In the genomic region with DNA sequence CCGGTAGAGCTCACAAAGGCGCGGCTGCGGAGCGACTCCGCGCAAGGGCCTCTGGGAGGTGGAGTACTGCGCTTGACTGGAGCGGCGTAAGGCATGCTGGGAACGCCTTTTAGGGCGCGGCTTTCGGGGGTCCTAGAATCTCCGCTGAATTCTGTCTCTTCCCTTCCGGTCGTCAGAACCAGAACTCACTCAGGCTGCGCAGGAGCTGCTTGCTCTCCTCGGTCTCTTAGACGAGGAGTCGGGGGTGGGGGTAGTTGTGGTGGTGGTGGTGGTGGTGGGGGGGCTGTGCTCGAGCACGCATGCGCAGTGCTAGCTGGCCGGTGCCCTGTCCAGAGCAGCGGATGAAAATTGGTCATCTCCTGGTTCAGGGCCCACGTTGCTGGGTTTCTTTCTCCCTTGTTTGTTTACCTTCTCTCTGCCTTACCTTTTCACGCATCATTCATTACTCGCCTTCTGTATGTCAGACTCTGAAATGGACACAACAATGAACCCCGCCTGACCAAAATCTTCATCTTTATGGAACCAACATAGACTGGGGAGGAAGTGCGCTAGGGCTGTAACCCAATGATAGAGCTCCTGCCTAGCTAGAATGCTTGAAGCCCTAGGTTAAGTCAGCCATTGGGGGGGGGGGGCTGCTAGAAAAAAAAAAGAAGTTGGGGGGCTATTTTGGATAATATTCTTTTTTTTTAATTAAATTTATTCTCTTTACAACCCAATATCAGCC, we compare ENCODE assay signal across 8 mouse cellular contexts. TPM values are rescaled to one million over a fixed set of nuclear protein-coding genes. Genes with fewer than 3 reads are reported as not detected.
DNase-seq lines count a peak whose midpoint lies in the region; ATAC-seq and TF ChIP-seq lines count a peak whose summit lies in the region.

A gene (minus strand): TSS at position 53 of the 724 bp plus-strand sequence.

- H3K27me3 ChIP-seq in embryonic facial prominence, embryonic 12.5 days, result no peaks in the 10 kb centered on the region
- no peaks in the 10 kb centered on the region for H3K27me3 ChIP-seq in intestine, postnatal 0 days (replicated peaks; ENCODE audit: control insufficient read depth, insufficient read depth, low read length)
- H3K27me3 ChIP-seq in midbrain, embryonic 11.5 days (ENCODE audit: control insufficient read depth, insufficient read depth, low read length), result no peaks in the 10 kb centered on the region

- peaks cover 12% of the 10 kb centered on the region; the same call in 1 of the 2 replicates for H3K4me1 ChIP-seq in embryonic facial prominence, embryonic 12.5 days
- H3K4me1 ChIP-seq in intestine, postnatal 0 days (replicated peaks; ENCODE audit: control insufficient read depth, insufficient read depth, low read length), result no peaks in the 10 kb centered on the region
- peaks cover 6% of the 10 kb centered on the region; the same call in 1 of the 2 replicates for H3K4me1 ChIP-seq in midbrain, embryonic 11.5 days (ENCODE audit: control insufficient read depth, insufficient read depth, low read length)

- H3K4me2 ChIP-seq in embryonic facial prominence, embryonic 12.5 days (replicated peaks), result peak within 1 kb of the TSS; percentile 60
- H3K4me2 ChIP-seq in intestine, postnatal 0 days (replicated peaks; ENCODE audit: low read depth), result peak within 1 kb of the TSS; percentile 64
- H3K4me2 ChIP-seq in midbrain, embryonic 11.5 days, result peak within 1 kb of the TSS; percentile 57

- intact Hi-C loops in left cerebral cortex, postnatal 4 days (cut with DNase I), result no loop called here

- 6% methylated on average over 31 of the region's 31 CpGs for WGBS in embryonic facial prominence, embryonic 12.5 days
- WGBS in intestine, postnatal 0 days, result 7% methylated on average over 31 of the region's 31 CpGs
- WGBS in midbrain, embryonic 11.5 days, result 6% methylated on average over 31 of the region's 31 CpGs

- DNase-seq in adrenal gland, postnatal 36 days, result peak; percentile 85 to 88
- DNase-seq in left cerebral cortex, postnatal 4 days, result peak; percentile 89
- peak; percentile 98 for DNase-seq in midbrain, embryonic 11.5 days (ENCODE audit: low spot score, missing footprints)
- DNase-seq in right cerebral cortex, postnatal 4 days, result peak; percentile 83
- DNase-seq in yolk sac, embryonic 10.5 days (ENCODE audit: low spot score), result peak; percentile 86

- no peak for TF ChIP-seq CTCF in intestine, postnatal 0 days (IDR thresholded peaks at IDR 0.05; ENCODE audit: low read depth)

- no peaks in the 10 kb centered on the region for H3K9me3 ChIP-seq in embryonic facial prominence, embryonic 12.5 days
- H3K9me3 ChIP-seq in intestine, postnatal 0 days (ENCODE audit: control insufficient read depth), result no peaks in the 10 kb centered on the region
- no peaks in the 10 kb centered on the region for H3K9me3 ChIP-seq in midbrain, embryonic 11.5 days (ENCODE audit: control insufficient read depth, low read length)

- H3K36me3 ChIP-seq in embryonic facial prominence, embryonic 12.5 days, result peaks cover 8% of the 10 kb centered on the region; the same call in 1 of the 2 replicates
- H3K36me3 ChIP-seq in intestine, postnatal 0 days (ENCODE audit: control insufficient read depth, insufficient read depth), result no peaks in the 10 kb centered on the region
- no peaks in the 10 kb centered on the region for H3K36me3 ChIP-seq in midbrain, embryonic 11.5 days (ENCODE audit: control insufficient read depth, insufficient read depth, low read length)

- peak within 1 kb of the TSS; percentile 57 for H3K4me3 ChIP-seq in embryonic facial prominence, embryonic 12.5 days
- H3K4me3 ChIP-seq in intestine, postnatal 0 days (ENCODE audit: low read depth, low read length), result peak within 1 kb of the TSS; percentile 42
- H3K4me3 ChIP-seq in midbrain, embryonic 11.5 days (ENCODE audit: low read depth, low read length), result peak within 1 kb of the TSS; percentile 48

- ATAC-seq in embryonic facial prominence, embryonic 12.5 days (ENCODE audit: insufficient number of reproducible peaks, insufficient read depth, low FRiP score, low TSS enrichment), result peak; percentile 94
- ATAC-seq in granulocyte monocyte progenitor cell, adult 5-6 weeks (replicated peaks; ENCODE audit: poor library complexity, severe bottlenecking), result peak; percentile 98
- peak; percentile 89 for ATAC-seq in intestine, postnatal 0 days
- ATAC-seq in midbrain, embryonic 11.5 days (ENCODE audit: low FRiP score), result peak; percentile 95

- peak within 1 kb of the TSS; percentile 88 for H3K27ac ChIP-seq in embryonic facial prominence, embryonic 12.5 days
- H3K27ac ChIP-seq in intestine, postnatal 0 days (ENCODE audit: low read depth, low read length), result 0 out of 2 replicates have a peak within 1 kb of the TSS, but pooled peaks have one; percentile 1
- peak within 1 kb of the TSS; percentile 71 for H3K27ac ChIP-seq in midbrain, embryonic 11.5 days (ENCODE audit: low read depth, low read length)

- H3K9ac ChIP-seq in embryonic facial prominence, embryonic 12.5 days, result peak within 1 kb of the TSS; percentile 81
- H3K9ac ChIP-seq in intestine, postnatal 0 days (ENCODE audit: low read depth, low read length), result peak within 1 kb of the TSS; percentile 45
- H3K9ac ChIP-seq in midbrain, embryonic 11.5 days (ENCODE audit: low read length), result peak within 1 kb of the TSS; percentile 82

RNA-seq across cellular contexts. Expression of the gene that starts here (rescaled TPM):
- total RNA-seq in adrenal gland, postnatal 36 days (2021), result 1 to 10 TPM; 2.1 to 3.2 TPM
- 8.6 and 9.4 TPM in 2 replicates for polyA plus RNA-seq in embryonic facial prominence, embryonic 12.5 days (2016; fragmentation: Nextera tagmentation; extraction: Ambion mirVana)
- 2.5 and 8.0 TPM in 2 replicates for total RNA-seq in granulocyte monocyte progenitor cell, adult 5-6 weeks (2014; fragmentation: Nextera tagmentation)
- 1.3 and 2.1 TPM in 2 replicates for total RNA-seq in granulocyte monocyte progenitor cell, adult 5-6 weeks (2017)
- 1.2 and 1.7 TPM in 2 replicates for polyA plus RNA-seq in intestine, postnatal 0 days (2015; fragmentation: Nextera tagmentation; extraction: Ambion mirVana)
- total RNA-seq in left cerebral cortex, postnatal 4 days (2021), result 10 to 100 TPM; 14.9 to 17.2 TPM
- polyA plus RNA-seq in midbrain, embryonic 11.5 days (2014; fragmentation: Nextera tagmentation; extraction: Ambion mirVana), result 7.2 and 10.4 TPM in 2 replicates

Comparison
In these comparisons a context has a peak if more than half of its experiments do, and no peak if none do; other contexts are left out.
1. Peak in every context shown above with its lines: DNase-seq, ATAC-seq, H3K4me3 ChIP-seq and H3K27ac ChIP-seq.
2. H3K27ac ChIP-seq: peak in every context shown above with its lines; median percentile 88 in embryonic facial prominence, embryonic 12.5 days; 71 in midbrain, embryonic 11.5 days; 1 in intestine, postnatal 0 days.